Mouse (Mus musculus): ENCODE results near the gene Wdr91.

The Wdr91 gene

DNA sequence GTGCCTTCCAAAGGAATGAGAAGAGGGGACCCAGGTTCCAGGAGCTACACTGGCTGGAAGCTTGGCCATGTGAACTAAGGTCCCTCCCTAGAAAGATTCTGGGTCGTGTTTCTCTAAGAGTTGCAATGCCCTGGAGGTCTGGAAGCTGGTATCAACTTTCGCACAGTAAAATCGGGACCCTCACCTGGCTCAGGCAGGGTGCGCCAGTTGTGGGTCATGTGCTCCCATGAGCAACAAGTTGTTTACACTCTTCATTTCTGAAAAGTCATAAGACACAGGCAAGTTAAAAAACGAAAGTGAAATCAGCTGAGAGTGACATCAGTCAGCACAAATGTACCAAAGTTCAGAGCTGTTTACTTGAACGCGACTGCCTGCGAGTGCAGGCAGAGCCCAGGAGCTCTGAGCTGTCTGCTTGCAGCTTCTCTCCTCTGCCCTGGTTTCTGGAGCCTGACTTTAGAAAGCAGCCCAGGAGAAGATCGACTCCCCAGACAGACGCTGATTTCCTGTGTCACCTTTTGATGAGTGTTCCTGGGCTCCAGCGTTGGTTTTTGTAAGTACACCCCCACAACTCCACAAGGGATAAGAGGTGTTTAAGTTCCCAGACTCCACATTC lies 47.8 kb downstream of the Wdr91 start, which contains the start of gene Tmem140:
Gene Tmem140, plus strand, starts transcription at position 356 of the 613 bp plus-strand sequence.
- DNase-seq (ENCODE audit: low spot score in 2 of 2), result no peak

- no peak for DNase-seq (ENCODE audit: low spot score in 2 of 2)
These were observed 48.3 kb downstream of the Wdr91 start for GRCm38 (mm10) chr6:34862381-34862780.

DNA sequence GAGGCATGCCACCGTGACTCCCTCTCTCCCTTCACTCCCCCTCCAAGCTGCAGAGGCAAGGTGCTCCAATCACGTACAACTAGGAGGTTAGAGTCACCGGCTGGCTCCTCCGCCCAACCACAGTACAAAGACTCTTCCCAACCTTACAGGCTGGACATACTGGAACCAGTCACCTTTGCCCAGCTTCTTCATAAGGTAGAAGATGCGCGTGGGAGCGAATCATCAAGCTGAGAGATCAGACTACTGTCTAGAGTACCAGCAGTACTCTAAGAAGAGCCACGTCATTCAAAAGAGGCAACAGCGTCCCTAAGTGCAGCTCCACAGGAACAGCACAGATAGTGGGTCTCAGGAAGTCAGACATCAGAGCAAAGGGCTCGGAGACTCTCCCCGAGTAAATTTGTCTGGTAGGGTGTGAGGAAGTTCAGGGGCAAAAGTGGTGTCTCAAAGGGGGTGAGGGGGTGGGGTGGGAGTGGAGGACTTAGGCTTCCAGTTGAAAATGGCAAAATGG lies 49.1 kb downstream of the Wdr91 start:
- DNase-seq (ENCODE audit: low spot score in 2 of 2), result no peak

DNA sequence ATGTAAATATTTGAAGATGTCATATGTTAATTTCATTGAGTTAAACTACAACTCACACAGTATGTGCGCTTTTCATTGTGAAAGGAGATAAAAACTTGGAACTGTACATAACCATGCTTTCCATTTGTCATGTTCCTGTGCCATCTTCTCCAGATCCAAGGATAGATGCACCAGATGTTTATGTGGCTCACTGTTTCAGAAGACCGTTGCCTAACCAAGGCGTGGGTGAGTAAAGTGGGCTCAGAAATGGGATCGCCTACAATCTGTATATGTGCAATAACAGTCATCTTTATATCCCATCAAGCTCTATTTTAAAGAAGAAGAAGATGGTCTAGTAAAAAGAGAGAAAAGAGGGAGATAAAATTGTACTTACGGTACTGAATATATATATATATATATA lies 78.3 kb downstream of the Wdr91 start:
- no peak for DNase-seq (ENCODE audit: low spot score in 2 of 2)
